Mouse (Mus musculus) heart, postnatal 0 days (tissue): Measurements from ENCODE around the gene Fam120a.

ENCODE experiments used
- CTCF ChIP-seq: IDR thresholded peaks from 2 replicates; pipeline ENCODE4 v1.5.1; 2016; ENCODE audit warnings: antibody characterized with exemption, control low read depth, low read depth
- EP300 ChIP-seq: IDR thresholded peaks from 2 replicates; pipeline ENCODE4 v1.6.1; 2016; ENCODE audit warnings: antibody characterized with exemption, low read depth

DNA sequence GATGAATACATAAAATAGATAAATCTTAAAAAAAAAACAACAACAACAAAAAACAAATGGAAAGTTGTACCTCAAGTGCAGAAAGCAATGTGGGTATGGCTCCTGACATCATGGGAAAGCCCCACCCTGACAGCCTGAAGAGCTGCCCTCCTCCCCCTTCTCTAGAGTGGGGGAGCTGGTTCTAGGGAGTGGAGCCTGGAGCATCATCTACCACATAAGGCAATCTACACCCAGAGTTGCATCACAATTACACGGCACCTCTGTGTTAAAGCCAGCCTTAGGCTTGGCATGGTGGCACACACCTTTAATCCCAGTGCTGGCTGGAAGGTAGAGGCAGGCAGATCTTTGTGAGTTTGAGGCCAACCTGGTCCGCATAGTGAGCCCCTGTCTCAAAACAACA is 6.9 kb upstream of the Fam120a start:
- TF ChIP-seq CTCF: no peak
- no peak for TF ChIP-seq EP300
